Mouse (Mus musculus) megakaryocyte progenitor cell, adult 5-6 weeks (primary cell): ENCODE data around the gene Gpr137c. TPM values are rescaled to one million over a fixed set of nuclear protein-coding genes. Genes with fewer than 3 reads are reported as not detected.

Source experiments
- ATAC-seq: replicated peaks from 2 replicates; pipeline ENCODE4 v1.8.0; 2016; ENCODE audit warnings: mild to moderate bottlenecking, moderate TSS enrichment, inconsistent platforms; ENCODE audit not compliant: poor library complexity
- total RNA-seq, 2 experiments: library from RNA; stranded (forward) in 1 of 2; stranded (reverse) in 1 of 2; fragments of 157-497, 149-512 nt in 1 of 2; fragments of 200-1000 nt in 1 of 2; gene quantifications; 2 replicates each; pipeline versions ENCODE4 v1.2.3 to v1.2.4; 2015 to 2017

Gpr137c gene
- total RNA-seq, 2 experiments from 2014 or later = 1.5 to 1.7 TPM

GRCm38 (mm10) chr14:45282066-45282465 lies 62.5 kb downstream of the Gpr137c start:
- no peak for ATAC-seq

GRCm38 (mm10) chr14:45291608-45292007 lies 72.1 kb downstream of the Gpr137c start:
- ATAC-seq = peak; percentile 83

DNA sequence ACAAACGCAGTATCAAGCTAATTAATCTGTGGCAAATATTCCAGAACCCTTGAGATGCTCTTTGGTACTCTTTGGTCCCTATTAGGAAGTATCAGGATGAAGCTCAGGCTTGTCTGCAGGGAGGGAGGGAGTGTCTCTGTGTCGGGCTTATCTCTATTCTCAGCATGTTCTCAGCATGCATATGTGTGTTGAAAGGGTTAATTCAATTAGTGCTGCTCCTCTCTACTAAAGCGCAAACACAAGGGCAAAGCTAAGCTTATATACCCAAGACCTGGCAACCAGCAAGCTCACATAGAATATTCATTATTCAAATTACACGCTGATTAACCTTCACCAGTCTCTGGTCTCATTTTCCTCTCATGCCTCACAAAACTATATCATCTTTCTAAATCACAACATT lies 84.4 kb downstream of the Gpr137c start:
- ATAC-seq = no peak

DNA sequence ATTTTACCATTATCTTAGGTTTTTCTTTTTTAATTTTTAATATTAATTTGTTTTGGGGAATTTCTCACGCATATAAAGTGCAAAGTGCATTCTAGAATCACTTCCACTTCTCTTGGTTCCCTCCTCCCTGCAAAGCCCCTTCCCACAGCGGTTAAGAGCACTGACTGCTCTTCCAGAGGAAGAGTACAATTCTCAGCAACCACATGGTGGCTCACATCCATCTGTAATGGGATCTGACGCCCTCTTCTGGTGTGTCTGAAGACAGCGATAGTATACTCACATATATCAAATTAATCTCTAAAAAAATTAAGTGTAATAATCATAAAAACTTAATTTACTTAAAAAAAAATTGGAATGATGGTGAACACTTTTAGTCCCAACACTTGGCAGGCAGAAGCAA lies 84.9 kb downstream of the Gpr137c start:
- ATAC-seq = no peak

DNA sequence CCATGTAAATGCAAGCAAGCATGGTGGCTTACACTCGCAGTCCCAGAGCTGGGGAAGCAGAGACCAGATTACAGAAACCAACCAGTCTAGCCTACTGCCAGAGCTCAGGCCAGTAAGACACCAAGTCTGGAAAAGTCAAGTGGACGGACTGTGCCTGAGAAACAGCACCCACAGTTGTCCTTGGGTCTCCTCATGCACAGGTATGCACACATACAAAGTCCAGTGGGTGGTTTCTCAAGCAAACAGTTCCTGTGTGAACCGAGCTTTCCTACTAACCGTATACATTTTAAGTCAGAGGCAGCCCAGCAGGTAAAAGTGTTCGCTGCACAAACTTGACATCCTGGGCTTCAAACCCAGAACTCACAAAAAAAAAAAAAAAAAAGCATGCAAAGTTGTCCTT lies 86.3 kb downstream of the Gpr137c start:
- ATAC-seq = no peak

- ATAC-seq = peak; percentile 79
Measured at GRCm38 (mm10) chr14:45307630-45308328, 88.3 kb downstream of the Gpr137c start.

DNA sequence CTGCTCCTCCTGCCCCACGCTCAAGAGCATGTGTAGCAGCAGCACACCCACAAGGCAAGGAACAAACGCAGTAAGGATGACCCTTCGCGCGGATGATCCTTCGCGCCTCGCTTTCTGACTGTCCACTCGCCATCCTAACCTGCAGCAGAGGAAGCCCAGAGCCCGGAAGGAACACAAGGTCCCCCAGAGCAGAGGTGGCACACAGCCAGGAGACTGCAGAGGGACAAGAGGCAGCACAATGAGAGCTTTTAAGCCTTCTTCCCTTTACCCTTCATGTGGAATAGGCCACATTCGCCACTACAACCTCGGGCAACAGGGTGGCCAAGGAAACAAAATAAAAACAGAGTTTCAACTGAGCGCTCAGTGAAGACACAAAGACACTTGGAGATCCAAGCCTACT lies 90.1 kb downstream of the Gpr137c start:
- no peak for ATAC-seq

- no peak for ATAC-seq
Measured at GRCm38 (mm10) chr14:45310101-45310500, 90.6 kb downstream of the Gpr137c start.

DNA sequence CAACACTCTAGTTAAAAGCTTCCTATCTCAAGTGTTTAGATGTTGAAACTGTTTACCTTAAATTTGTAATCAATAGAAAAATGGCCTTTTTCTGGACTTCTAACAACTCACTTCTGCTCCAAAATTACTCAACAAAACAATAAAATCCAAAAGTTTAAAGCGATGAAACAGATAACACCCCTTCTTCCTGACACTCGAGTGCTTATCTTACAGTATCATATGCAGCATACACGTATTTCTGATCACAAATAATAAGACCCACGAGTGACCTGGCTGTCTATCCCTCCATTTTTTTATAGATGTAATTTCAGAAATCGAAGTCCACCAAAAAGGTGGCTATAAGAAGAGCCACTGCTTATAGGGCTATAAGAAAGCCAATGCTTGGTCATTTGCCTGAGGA lies 97.4 kb downstream of the Gpr137c start:
- ATAC-seq = no peak

DNA sequence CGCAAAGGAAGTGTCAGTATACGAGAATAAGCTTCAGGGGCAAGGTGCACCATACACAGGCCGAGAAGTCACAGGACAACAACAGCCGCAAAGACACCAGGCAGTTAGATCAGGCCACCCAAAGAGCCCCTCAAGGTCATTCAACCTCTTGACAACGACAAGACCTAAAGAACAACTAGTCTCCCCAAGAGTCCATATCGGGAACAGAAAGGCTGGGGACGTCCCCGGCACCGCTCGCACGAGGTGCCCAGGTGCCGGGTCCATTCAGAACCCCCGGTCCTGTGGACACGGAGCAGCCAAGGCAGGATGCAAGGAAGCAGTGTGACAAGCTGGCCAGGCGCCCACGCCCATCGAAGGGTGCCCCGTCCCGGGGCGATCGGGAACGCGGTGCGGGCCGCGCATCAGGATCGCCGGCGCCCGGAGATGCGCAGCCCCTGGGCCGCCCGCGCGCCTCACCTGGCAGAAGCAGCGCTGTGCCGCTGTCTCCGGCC lies 98.4 kb downstream of the Gpr137c start:
- ATAC-seq = no peak

- peak; percentile 61 for ATAC-seq
Measured at GRCm38 (mm10) chr14:45318426-45319236, 99.1 kb downstream of the Gpr137c start, which contains the start of gene Ero1l. Gene Ero1l, minus strand, starts transcription at chr14:45318771.

GRCm38 (mm10) chr14:45319237-45319610 lies 99.7 kb downstream of the Gpr137c start:
- ATAC-seq = peak; percentile 54

DNA sequence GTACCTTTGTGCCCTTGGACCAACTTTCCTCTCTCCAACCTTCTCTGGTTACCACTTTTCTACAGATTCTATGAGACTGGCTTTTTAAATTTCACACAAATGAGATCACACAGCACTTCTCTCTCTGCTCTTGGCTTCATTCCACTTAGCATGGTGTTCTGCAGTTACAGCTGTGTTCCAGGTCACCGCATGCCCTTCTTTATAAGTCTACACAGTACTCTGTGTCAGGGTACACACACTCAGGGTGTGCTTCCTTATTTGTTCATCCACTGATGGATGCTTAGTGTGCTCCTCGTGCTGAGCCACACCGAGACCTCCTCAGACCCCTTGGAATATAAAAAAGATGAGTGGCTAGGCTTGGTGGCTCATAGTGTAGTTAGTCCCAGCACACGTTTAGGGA lies 100.6 kb downstream of the Gpr137c start:
- ATAC-seq = no peak

- ATAC-seq = no peak
Measured at GRCm38 (mm10) chr14:45321067-45321466, 101.5 kb downstream of the Gpr137c start.

- peak; percentile 15; the same call in 1 of the 2 replicates for ATAC-seq
Measured at GRCm38 (mm10) chr14:45321622-45322021, 102.1 kb downstream of the Gpr137c start.

DNA sequence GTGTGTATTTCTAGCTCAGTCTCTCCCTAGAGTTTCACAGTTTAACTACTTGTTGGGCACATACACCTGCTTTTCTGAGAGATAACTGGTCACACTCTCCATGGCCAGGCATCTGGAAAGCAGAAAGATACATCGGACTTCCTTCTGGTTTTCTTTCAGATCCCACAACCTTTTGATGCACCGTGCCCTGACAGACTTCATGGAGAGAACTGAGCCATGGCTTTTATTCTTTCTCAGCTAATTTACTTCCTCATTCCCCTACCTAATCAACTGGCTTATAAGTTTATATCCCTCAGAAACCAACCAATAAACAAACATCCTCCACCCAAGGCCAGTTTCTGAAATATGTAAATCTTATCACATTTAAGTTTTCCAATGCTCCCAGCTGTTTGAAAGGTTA lies 102.9 kb downstream of the Gpr137c start:
- ATAC-seq = no peak

- ATAC-seq = no peak
Measured at GRCm38 (mm10) chr14:45323320-45323719, 103.8 kb downstream of the Gpr137c start.

DNA sequence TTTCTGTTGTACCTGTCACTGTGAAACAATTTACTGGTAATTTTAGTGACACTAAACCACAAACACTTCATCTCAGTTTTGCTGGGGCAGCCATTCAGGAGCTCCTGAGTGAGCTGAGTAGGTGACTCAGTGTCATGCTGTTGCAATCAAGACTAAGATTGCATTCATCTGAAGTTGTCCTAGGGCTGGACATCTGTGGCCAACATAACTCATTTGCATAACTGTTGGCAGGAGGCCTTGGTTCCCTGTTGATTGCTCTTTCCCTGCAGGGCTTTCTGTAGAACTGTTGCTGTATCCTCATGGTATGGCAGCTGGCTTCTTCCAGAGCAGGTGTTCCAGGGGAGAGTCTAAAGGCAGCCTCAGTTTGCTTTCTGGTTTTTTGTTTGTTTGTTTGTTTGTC lies 106.0 kb downstream of the Gpr137c start:
- ATAC-seq = peak; percentile 59

- no peak for ATAC-seq
Measured at GRCm38 (mm10) chr14:45328072-45328713, 108.7 kb downstream of the Gpr137c start.

GRCm38 (mm10) chr14:45329018-45329588 lies 109.6 kb downstream of the Gpr137c start:
- peak; percentile 22 for ATAC-seq

- ATAC-seq = peak; percentile 81
Measured at GRCm38 (mm10) chr14:45329589-45330181, 110.2 kb downstream of the Gpr137c start, which contains the start of gene Psmc6. Gene Psmc6, plus strand, starts transcription at chr14:45329788.
